In genomic region chr1:130849530-130850214, GRCm38 (mm10) we compare ENCODE assay signal across 28 mouse cellular contexts. TPM values are rescaled to one million over a fixed set of nuclear protein-coding genes. Genes with fewer than 3 reads are reported as not detected.
DNase-seq lines count a peak whose midpoint lies in the region; ATAC-seq and TF ChIP-seq lines count a peak whose summit lies in the region.
"Had no signal": no experiment of that assay in that cellular context is flagged by ENCODE, and none has a peak within 500 bp of the region (broad histone marks: within the 10 kb centered on the region; RNA-seq: fewer than 3 reads in every experiment).

No protein-coding gene starts in this region.

- H3K27ac ChIP-seq in bone marrow, adult 2 months (ENCODE audit: control insufficient read depth, insufficient read depth, low read depth, low read length, poor library complexity), result peak overlapping the region; percentile 58; the same call in 1 of the 2 replicates
- H3K27ac ChIP-seq: embryonic facial prominence, embryonic 12.5 days; forebrain, embryonic 15.5 days; heart, embryonic 10.5 days; hindbrain, embryonic 12.5 days had no signal

- ATAC-seq in CD4-positive, CD25-positive, alpha-beta regulatory T cell, adult 4 months, result peak; percentile 32
- ATAC-seq: forebrain, embryonic 15.5 days; hindbrain, embryonic 16.5 days had no signal

- intact Hi-C loops in left cerebral cortex, postnatal 36 days (cut with DNase I), result no loop called here

- peak; percentile 21 to 47 for DNase-seq in frontal cortex, postnatal 36 days (ENCODE audit: low spot score in 2 of 2)
- DNase-seq in frontal cortex, postnatal 10 days (ENCODE audit: low spot score in 2 of 2), result no peak
- DNase-seq in left cerebral cortex, postnatal 36 days (ENCODE audit: low spot score in 2 of 2), result peak; percentile 23 to 57
- DNase-seq in left cerebral cortex, adult 11 months (ENCODE audit: low spot score), result no peak
- no peak for DNase-seq in urinary bladder, adult 18-20 months (ENCODE audit: low spot score in 2 of 2)
- no peak for DNase-seq in gastrocnemius, adult 18-20 months (ENCODE audit: low spot score)
- DNase-seq: adrenal gland, adult 8-10 months; adrenal gland, postnatal 36 days; cerebellum, adult 11-12 months; cerebellum, adult 9-10 months; cerebellum, postnatal 25 days; gastrocnemius, postnatal 10 days; heart, adult 18-20 months; heart, postnatal 10 days; heart, postnatal 4 days had no signal

- TF ChIP-seq POLR2A in bone marrow, adult 2 months (IDR thresholded peaks at IDR 0.05; ENCODE audit: borderline replicate concordance, control insufficient read depth, low read depth, low read length), result no peak

- H3K4me1 ChIP-seq in bone marrow, adult 2 months (ENCODE audit: control insufficient read depth, insufficient read depth, low read length), result no peaks in the 10 kb centered on the region; the same call in 1 of the 2 replicates
- H3K4me1 ChIP-seq: embryonic facial prominence, embryonic 12.5 days; forebrain, embryonic 15.5 days; hindbrain, embryonic 12.5 days had no signal

- H3K4me3 ChIP-seq in bone marrow, adult 2 months (replicated peaks; ENCODE audit: control insufficient read depth, low read depth, low read length), result no peak overlapping the region
- H3K4me3 ChIP-seq: embryonic facial prominence, embryonic 12.5 days; forebrain, embryonic 15.5 days; heart, embryonic 10.5 days; hindbrain, embryonic 12.5 days had no signal

- TF ChIP-seq CTCF in bone marrow, adult 2 months (IDR thresholded peaks at IDR 0.05; ENCODE audit: control insufficient read depth, insufficient read depth, low read length), result no peak

- 80% methylated on average over 10 of the region's 10 CpGs for WGBS in bone marrow, adult 2 months

RNA-seq across cellular contexts. Expression of gene Fcmr, which starts 15.8 kb away (rescaled TPM):
- under 1 TPM in 1 of 2 experiments, not detected in 1; 0.93 TPM for total RNA-seq in left cerebral cortex, postnatal 36 days (2021)
- polyA plus RNA-seq in CD4-positive, CD25-positive, alpha-beta regulatory T cell, adult 4 months (2017; shearing (Covaris generic)), result 1 to 10 TPM; 2.0 to 4.4 TPM
- polyA plus RNA-seq in bone marrow, adult 2 months (2011; ENCODE audit: insufficient read depth, insufficient read length, low replicate concordance, missing spikeins), result 13.2 and 36.6 TPM in 2 replicates
- under 1 TPM in 1 of 2 experiments, not detected in 1; 0.14 TPM for total RNA-seq in gastrocnemius, adult 18-20 months (2021)
- total RNA-seq: adrenal gland, postnatal 36 days; G1E had no signal
- polyA plus RNA-seq: embryonic facial prominence, embryonic 12.5 days; forebrain, embryonic 11.5 days; forebrain, embryonic 15.5 days; G1E; hindbrain, embryonic 12.5 days had no signal

RNA-seq across cellular contexts. Expression of gene Pigr, which starts 23.2 kb away (rescaled TPM):
- not detected for total RNA-seq in left cerebral cortex, postnatal 36 days (2021)
- under 1 TPM in 1 of 2 experiments, not detected in 1; 0.98 TPM for polyA plus RNA-seq in CD4-positive, CD25-positive, alpha-beta regulatory T cell, adult 4 months (2017; shearing (Covaris generic))
- 1.3 and 1.7 TPM in 2 replicates for polyA plus RNA-seq in bone marrow, adult 2 months (2011; ENCODE audit: insufficient read depth, insufficient read length, low replicate concordance, missing spikeins)
- total RNA-seq in gastrocnemius, adult 18-20 months (2021), result under 1 TPM; 0.14 to 0.52 TPM
- total RNA-seq: gastrocnemius, postnatal 10 days; heart, postnatal 10 days; heart, postnatal 4 days had no signal
- polyA plus RNA-seq: cortical plate, adult 2 months; embryonic facial prominence, embryonic 12.5 days; forebrain, embryonic 11.5 days; forebrain, embryonic 15.5 days; G1E; heart, embryonic 10.5 days; hindbrain, embryonic 12.5 days; hindbrain, embryonic 16.5 days had no signal

RNA-seq across cellular contexts. Expression of gene Il24, which starts 37.6 kb away (rescaled TPM):
- not detected for total RNA-seq in left cerebral cortex, postnatal 36 days (2021)
- polyA plus RNA-seq in CD4-positive, CD25-positive, alpha-beta regulatory T cell, adult 4 months (2017; shearing (Covaris generic)), result not detected
- polyA plus RNA-seq in bone marrow, adult 2 months (2011; ENCODE audit: insufficient read depth, insufficient read length, low replicate concordance, missing spikeins), result not detected in 2 replicates
- total RNA-seq in gastrocnemius, adult 18-20 months (2021), result not detected
- total RNA-seq: adrenal gland, adult 8-10 months; adrenal gland, postnatal 36 days; G1E; gastrocnemius, postnatal 10 days; gastrocnemius, postnatal 4 days; heart, adult 18-20 months; heart, postnatal 10 days; heart, postnatal 4 days had no signal
- polyA plus RNA-seq: cortical plate, adult 2 months; embryonic facial prominence, embryonic 12.5 days; forebrain, embryonic 11.5 days; forebrain, embryonic 15.5 days; G1E; heart, embryonic 10.5 days; heart, embryonic 14.5 days; hindbrain, embryonic 12.5 days; hindbrain, embryonic 16.5 days; inflammation-experienced regulatory T-cells, adult 6 months had no signal

RNA-seq across cellular contexts. Expression of gene Fcamr, which starts 49.0 kb away (rescaled TPM):
- total RNA-seq in left cerebral cortex, postnatal 36 days (2021), result not detected
- under 1 TPM; 0.43 to 0.71 TPM for polyA plus RNA-seq in CD4-positive, CD25-positive, alpha-beta regulatory T cell, adult 4 months (2017; shearing (Covaris generic))
- polyA plus RNA-seq in bone marrow, adult 2 months (2011; ENCODE audit: insufficient read depth, insufficient read length, low replicate concordance, missing spikeins), result not detected in 2 replicates
- total RNA-seq in gastrocnemius, adult 18-20 months (2021), result not detected
- total RNA-seq: adrenal gland, postnatal 36 days; G1E; gastrocnemius, postnatal 10 days; gastrocnemius, postnatal 4 days had no signal
- polyA plus RNA-seq: cortical plate, adult 2 months; embryonic facial prominence, embryonic 12.5 days; forebrain, embryonic 11.5 days; forebrain, embryonic 15.5 days; G1E; heart, embryonic 10.5 days; hindbrain, embryonic 12.5 days; hindbrain, embryonic 16.5 days had no signal

Comparison
In these comparisons a context has a peak if more than half of its experiments do, and no peak if none do; other contexts are left out.
1. DNase-seq: peak in frontal cortex, postnatal 36 days (2 of 2) and left cerebral cortex, postnatal 36 days (2 of 2); none in frontal cortex, postnatal 10 days (0 of 2), left cerebral cortex, adult 11 months (single experiment), urinary bladder, adult 18-20 months (0 of 2) and gastrocnemius, adult 18-20 months (single experiment).